In the genomic region with DNA sequence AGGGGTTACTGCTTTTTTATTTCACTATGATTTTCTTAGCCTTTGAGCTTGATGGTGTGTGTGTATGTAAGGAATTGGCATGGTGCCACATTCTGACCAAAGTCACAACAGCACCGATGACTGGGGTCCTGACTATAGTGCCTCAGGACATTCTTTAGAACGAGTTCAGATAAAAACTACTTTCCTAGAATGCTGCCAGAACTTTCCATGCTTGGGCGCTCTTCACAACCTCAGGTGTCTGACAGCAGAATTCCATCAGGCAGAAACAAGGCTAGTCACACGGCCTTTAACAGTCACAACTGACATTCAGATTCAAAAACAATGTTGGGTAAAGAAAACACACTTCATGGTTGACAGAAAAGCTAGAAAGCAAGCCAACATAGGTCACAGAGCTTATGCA, we compare ENCODE assay signal across 15 mouse cellular contexts.
A peak's percentile ranks its signal among the peaks of the same experiment; 100 is the strongest.
DNase-seq lines count a peak whose midpoint lies in the region; ATAC-seq and TF ChIP-seq lines count a peak whose summit lies in the region.
"Had no signal": no experiment of that assay in that cellular context is flagged by ENCODE, and none has a peak within 500 bp of the region (broad histone marks: within the 10 kb centered on the region; RNA-seq: fewer than 3 reads in every experiment).

No protein-coding gene starts in this region.

- H3K9ac ChIP-seq in heart, embryonic 13.5 days = no peak overlapping the region
- no peak overlapping the region for H3K9ac ChIP-seq in heart, adult 2 months (ENCODE audit: low read depth, low read length)
- no peak overlapping the region for H3K9ac ChIP-seq in limb, embryonic 12.5 days (replicated peaks)
- H3K9ac ChIP-seq: liver, embryonic 15.5 days had no signal

- TF ChIP-seq POLR2A in heart, adult 2 months (IDR thresholded peaks at IDR 0.05; ENCODE audit: insufficient read depth, low read depth, low read length) = no peak

- no peak for TF ChIP-seq CTCF in heart, adult 2 months (IDR thresholded peaks at IDR 0.05)

- peaks cover 15% of the 10 kb centered on the region for H3K4me1 ChIP-seq in heart, embryonic 13.5 days
- no peaks in the 10 kb centered on the region for H3K4me1 ChIP-seq in heart, adult 2 months (ENCODE audit: control insufficient read depth, insufficient read depth, low read length)
- H3K4me1 ChIP-seq in limb, embryonic 12.5 days (replicated peaks) = peaks cover 35% of the 10 kb centered on the region
- peaks cover 44% of the 10 kb centered on the region for H3K4me1 ChIP-seq in limb, embryonic 10.5 days
- H3K4me1 ChIP-seq: liver, embryonic 15.5 days had no signal

- no peak for TF ChIP-seq EP300 in heart, adult 2 months (IDR thresholded peaks at IDR 0.05; ENCODE audit: insufficient read depth, low read depth, low read length)

- no peak for ATAC-seq in heart, embryonic 13.5 days (ENCODE audit: extremely low read depth, insufficient number of reproducible peaks, low FRiP score, low TSS enrichment)
- 0 out of 2 replicates have a peak, but pooled peaks have one; percentile 32 for ATAC-seq in limb, embryonic 12.5 days (ENCODE audit: insufficient number of reproducible peaks, insufficient read depth, low FRiP score, low TSS enrichment, low read depth)

- H3K9me3 ChIP-seq in heart, embryonic 13.5 days = no peaks in the 10 kb centered on the region
- H3K9me3 ChIP-seq in limb, embryonic 12.5 days = no peaks in the 10 kb centered on the region
- no peaks in the 10 kb centered on the region for H3K9me3 ChIP-seq in limb, embryonic 10.5 days (replicated peaks)
- H3K9me3 ChIP-seq: liver, embryonic 15.5 days had no signal

- no peaks in the 10 kb centered on the region for H3K27me3 ChIP-seq in heart, embryonic 13.5 days (replicated peaks)
- H3K27me3 ChIP-seq in heart, adult 2 months (ENCODE audit: control insufficient read depth, insufficient read depth, low read length) = no peaks in the 10 kb centered on the region
- no peaks in the 10 kb centered on the region for H3K27me3 ChIP-seq in limb, embryonic 12.5 days
- H3K27me3 ChIP-seq in limb, embryonic 10.5 days (ENCODE audit: low read depth, poor library complexity, severe bottlenecking) = no peaks in the 10 kb centered on the region
- H3K27me3 ChIP-seq: liver, embryonic 15.5 days had no signal

- intact Hi-C loops in heart, adult 2 months (cut with DNase I) = no loop called here

- H3K4me2 ChIP-seq in heart, embryonic 13.5 days = no peak overlapping the region
- no peak overlapping the region for H3K4me2 ChIP-seq in limb, embryonic 12.5 days
- H3K4me2 ChIP-seq: liver, embryonic 15.5 days had no signal

- WGBS in heart, embryonic 13.5 days = 22% methylated on average over 4 of the region's 4 CpGs
- 35% methylated on average over 4 of the region's 4 CpGs for WGBS in heart, adult 2 months
- WGBS in limb, embryonic 12.5 days = 57% methylated on average over 4 of the region's 4 CpGs
- WGBS in limb, embryonic 10.5 days = 82% methylated on average over 4 of the region's 4 CpGs

- DNase-seq in heart, adult 2 months = no peak
- no peak for DNase-seq in limb, embryonic 10.5 days (ENCODE audit: low spot score)
- DNase-seq in retina, postnatal 1 day = peak; percentile 33
- no peak for DNase-seq in retina, embryonic 14.5 days (ENCODE audit: low spot score)
- DNase-seq in right cerebral cortex, postnatal 10 days (ENCODE audit: low spot score in 2 of 2) = no peak
- DNase-seq: cerebellum, postnatal 10 days; embryo, embryonic 11 days; gastrocnemius, postnatal 10 days; layer of hippocampus, postnatal 36 days; right cerebral cortex, postnatal 4 days; thymus, adult 2 months had no signal

- peak overlapping the region; percentile 36 for H3K27ac ChIP-seq in heart, embryonic 13.5 days (replicated peaks)
- no peak overlapping the region for H3K27ac ChIP-seq in heart, adult 2 months
- no peak overlapping the region for H3K27ac ChIP-seq in limb, embryonic 12.5 days
- H3K27ac ChIP-seq in limb, embryonic 10.5 days = no peak overlapping the region
- H3K27ac ChIP-seq: liver, embryonic 15.5 days had no signal

- no peaks in the 10 kb centered on the region for H3K36me3 ChIP-seq in heart, embryonic 13.5 days
- H3K36me3 ChIP-seq in heart, adult 2 months (ENCODE audit: control insufficient read depth, insufficient read depth, low read length) = no peaks in the 10 kb centered on the region
- no peaks in the 10 kb centered on the region for H3K36me3 ChIP-seq in limb, embryonic 12.5 days
- H3K36me3 ChIP-seq in limb, embryonic 10.5 days = no peaks in the 10 kb centered on the region
- H3K36me3 ChIP-seq: liver, embryonic 15.5 days had no signal

- no peaks in the 10 kb centered on the region for H3K79me2 ChIP-seq in heart, adult 2 months (replicated peaks; ENCODE audit: control insufficient read depth, insufficient read depth, low read length)

- H3K4me3 ChIP-seq in heart, embryonic 13.5 days = no peak overlapping the region
- no peak overlapping the region for H3K4me3 ChIP-seq in heart, adult 2 months
- no peak overlapping the region for H3K4me3 ChIP-seq in limb, embryonic 12.5 days (replicated peaks)
- H3K4me3 ChIP-seq in limb, embryonic 10.5 days = no peak overlapping the region
- H3K4me3 ChIP-seq: liver, embryonic 15.5 days; myocyte had no signal
